Mouse (Mus musculus) skeletal muscle tissue, adult 2 months (tissue): ENCODE results near the gene Olfr922.

ENCODE experiments used
- DNase-seq: peaks from one replicate; pipeline ENCODE4 v3.0.0-alpha.2; 2012; ENCODE audit warnings: low read depth, low spot score

Olfr922 gene

DNA sequence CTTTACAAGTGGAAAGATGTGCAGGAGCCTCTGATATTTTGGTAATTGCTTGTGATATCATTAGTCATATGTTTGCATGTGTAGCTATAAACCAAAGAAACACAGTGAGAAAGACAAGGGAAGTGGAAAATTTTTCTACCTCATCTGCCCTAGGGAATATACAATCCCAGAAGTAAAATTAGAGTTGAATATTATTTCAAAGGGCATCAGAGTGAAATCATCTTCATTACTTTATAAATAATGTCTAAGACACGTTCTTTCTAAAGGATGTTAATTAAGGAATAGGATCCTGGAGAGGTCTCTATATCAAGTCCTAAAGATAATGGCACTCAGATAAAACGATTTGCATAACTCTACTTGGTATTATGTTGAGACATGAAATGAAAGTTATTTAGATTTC is at the start of gene Olfr922:
Olfr922 (plus strand) TSS at position 301 of the 400 bp plus-strand sequence.
- DNase-seq: no peak

DNA sequence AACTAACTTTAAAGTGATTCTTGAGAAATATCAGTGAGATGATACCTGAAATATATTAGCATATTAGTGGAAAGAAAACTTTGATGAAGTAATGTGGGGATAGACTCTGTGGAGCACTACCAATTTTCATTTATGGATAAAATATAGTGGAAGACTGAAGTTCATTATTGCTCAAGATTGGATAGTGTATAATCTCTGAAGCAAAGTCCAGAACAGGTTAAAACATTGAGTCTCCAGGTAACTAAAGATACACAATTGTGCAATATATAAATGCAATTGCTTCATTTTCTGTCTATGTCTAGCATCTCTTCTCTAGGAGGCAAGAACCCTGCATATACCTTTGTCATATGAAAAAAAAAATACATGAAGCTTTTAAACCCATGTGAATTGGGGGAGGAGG is 41.6 kb upstream of the Olfr922 start, which contains the start of gene Olfr921:
Olfr921 (plus strand) TSS at position 301 of the 400 bp plus-strand sequence.
- DNase-seq: no peak

DNA sequence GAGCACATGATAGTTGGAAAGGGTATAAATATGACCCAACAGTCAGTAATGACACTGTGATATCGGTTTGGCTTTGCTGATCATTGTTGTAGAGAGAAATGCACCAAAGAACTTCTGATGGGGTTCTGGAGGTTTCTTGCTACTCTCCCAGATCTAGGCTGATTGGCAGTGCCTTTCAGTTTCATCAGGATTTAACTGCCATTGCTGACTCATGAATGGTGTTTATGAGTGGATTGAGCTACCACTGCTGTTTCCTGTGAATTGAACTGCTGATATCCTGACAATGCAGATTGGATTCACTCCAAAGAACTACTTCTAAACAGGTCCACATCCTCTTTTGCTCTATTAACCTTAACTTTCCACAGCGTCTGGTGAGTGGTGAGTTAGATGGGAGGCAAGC is 21.7 kb upstream of the Olfr922 start:
- DNase-seq: no peak

DNA sequence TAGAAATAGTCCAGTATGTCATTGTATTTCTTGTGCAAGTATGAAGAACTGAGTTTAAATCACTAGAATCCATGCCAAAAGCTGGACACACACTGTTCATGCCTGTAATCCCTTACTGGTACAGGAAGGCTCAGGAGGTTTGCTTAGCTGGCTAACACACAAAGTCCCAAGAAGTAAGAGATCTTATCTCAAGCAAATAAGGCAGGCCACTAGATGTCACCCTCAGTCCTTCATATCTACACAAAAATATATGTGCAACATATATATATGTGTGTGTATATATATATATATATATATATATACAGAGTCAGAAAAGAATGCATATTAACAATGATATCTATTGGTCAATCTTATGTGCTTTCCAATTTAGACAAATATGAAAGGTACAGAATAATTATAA is 8.7 kb upstream of the Olfr922 start:
- no peak for DNase-seq

DNA sequence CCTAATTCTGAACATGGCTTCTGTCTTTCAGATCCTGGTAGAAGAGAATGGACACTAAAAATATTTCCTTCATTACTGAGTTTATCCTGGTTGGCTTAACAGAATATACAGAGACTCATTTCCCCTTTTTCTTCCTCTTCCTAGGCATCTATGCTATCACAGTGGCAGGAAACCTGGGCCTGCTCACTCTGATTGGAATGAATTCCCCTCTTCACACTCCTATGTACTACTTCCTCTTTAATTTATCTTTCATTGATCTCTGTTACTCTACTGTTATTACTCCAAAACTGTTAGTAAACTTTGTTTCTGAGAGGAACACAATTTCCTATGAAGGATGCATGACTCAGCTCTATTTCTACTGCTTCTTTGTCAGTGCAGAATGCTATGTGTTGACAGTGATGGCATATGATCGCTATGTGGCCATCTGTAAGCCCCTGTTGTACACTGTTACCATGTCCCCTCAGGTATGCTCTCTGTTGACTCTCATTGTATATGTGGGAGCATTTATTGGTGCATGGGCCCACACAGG is 1.1 kb downstream of the Olfr922 start:
- no peak for DNase-seq

DNA sequence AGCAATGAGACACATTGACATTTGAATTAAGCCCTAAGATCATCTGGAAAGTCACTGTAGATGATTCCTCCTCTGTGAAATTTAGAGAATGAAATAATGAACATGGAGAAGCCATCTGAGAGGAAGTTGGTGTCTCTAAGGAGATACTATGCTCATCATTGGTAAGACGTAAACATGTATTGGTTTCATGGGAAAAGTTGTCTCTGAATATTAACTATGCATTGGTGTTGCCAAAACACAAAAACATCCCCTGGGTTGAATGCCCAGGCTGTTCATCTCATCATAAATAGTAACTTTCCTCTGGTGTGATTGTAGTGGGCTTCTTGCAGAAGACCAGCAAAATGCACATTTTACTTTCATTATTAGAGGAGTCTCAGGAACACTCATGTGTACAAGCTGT is 11.8 kb downstream of the Olfr922 start, which contains the start of gene Olfr923:
Olfr923 (plus strand) TSS at position 301 of the 400 bp plus-strand sequence.
- no peak for DNase-seq

DNA sequence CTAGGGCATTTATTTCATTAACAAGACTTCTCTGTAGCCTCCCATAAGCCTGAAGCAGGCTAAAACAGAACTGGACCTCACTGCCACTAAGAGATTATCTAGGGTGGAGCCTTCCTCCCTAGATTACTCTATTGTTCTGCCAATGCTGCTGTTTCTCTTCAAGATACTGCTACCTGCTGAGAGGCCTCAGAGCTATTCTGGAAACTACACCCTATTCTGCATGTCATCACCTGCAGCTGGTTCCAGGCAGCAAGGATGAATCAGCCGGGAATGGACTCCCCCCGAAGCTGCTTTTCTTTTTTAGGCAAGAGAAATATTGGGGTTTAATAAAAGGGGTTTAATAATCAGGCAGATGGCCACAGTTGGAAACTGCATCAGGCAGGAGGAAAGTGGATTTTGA is 18.6 kb downstream of the Olfr922 start:
- no peak for DNase-seq

DNA sequence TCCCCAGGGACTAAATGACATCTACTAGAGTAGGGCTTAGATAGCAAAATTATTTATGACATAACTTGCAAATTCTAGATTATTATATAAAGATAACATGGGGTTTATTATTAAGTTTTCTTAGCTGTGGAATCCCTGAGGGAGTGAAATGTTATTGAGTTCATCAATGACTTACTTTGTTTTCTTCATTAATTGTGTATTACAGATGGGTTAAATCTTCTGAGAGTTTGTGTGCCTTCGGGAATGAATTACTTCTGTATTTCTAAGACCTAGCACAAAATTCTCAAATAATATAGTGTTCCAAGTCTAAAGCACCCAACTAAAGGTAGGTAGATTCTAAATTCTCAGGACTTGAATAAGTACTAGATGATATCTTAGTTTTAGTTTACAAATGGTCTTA is 29.7 kb downstream of the Olfr922 start, which contains the start of gene Olfr924:
Olfr924 (plus strand) TSS at position 301 of the 400 bp plus-strand sequence.
- no peak for DNase-seq

DNA sequence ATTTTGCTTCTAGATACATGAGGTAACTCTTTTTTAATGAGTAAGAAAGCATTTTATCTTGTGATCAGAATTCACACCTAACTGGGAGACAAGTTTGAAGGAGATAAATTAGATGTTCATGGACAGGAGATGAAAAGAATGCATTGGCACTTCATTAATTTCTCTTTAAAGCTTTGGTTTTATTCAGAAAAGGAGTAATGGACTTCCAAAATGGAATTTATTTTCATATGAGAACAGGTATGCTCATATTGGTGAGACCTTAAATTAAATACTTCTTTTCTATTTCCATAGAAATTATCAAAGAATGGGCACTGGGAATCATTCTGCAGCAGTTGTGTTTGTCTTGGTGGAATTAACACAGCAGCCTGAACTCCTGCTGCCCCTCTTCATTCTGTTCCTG is 40.3 kb downstream of the Olfr922 start, which contains the start of gene Olfr26:
Olfr26 (plus strand) TSS at position 301 of the 400 bp plus-strand sequence.
- no peak for DNase-seq
